Mouse (Mus musculus): ENCODE results near the gene Bloc1s5.

Bloc1s5 gene

GRCm38 (mm10) chr13:38616887-38617286, 18.0 kb downstream of the Bloc1s5 start:
- no peak for DNase-seq

- DNase-seq, result no peak
Observed at GRCm38 (mm10) chr13:38615656-38616055, 19.3 kb downstream of the Bloc1s5 start.

GRCm38 (mm10) chr13:38614298-38614697, 20.6 kb downstream of the Bloc1s5 start:
- DNase-seq, result no peak

DNA sequence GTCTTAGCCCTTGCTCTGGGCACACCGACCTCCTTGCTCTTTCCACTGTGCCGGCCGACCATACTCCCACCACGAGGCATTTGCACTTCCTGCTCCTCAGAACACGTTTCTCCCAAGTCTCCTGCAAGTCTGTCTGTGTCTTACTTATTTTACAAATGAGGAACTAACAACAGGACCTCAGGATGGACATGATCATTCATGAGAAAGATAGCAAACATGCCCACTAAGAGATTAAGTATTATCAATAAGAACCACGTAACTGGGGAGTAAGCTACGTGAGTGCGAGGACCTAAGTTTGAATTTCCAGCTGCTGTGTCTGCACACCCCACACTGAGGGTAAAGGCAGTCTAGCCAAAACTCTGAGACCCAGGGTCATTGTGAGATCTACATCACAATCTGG, 21.3 kb downstream of the Bloc1s5 start:
- DNase-seq, result no peak

DNA sequence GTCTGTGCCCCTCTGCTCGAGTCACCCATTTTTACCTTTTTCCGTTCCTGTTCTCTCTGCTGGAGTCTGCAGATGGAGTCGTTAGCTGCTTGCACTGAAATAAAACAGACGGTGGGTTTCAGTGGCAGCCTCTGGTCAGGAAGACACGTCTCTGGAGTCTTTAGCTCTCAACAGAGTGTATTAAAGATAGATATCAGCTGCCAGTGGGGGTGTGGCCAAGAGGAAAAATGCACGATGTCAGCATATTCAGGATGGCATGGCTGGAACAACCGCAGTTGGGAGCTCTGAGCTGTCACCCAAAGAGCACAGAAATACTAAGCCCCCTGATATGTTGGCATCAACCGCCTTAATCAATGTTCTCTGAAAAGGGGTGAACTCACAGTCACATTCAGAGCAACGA, 22.3 kb downstream of the Bloc1s5 start:
- no peak for DNase-seq

- no peak for DNase-seq
Observed at GRCm38 (mm10) chr13:38612179-38612578, 22.7 kb downstream of the Bloc1s5 start.

DNA sequence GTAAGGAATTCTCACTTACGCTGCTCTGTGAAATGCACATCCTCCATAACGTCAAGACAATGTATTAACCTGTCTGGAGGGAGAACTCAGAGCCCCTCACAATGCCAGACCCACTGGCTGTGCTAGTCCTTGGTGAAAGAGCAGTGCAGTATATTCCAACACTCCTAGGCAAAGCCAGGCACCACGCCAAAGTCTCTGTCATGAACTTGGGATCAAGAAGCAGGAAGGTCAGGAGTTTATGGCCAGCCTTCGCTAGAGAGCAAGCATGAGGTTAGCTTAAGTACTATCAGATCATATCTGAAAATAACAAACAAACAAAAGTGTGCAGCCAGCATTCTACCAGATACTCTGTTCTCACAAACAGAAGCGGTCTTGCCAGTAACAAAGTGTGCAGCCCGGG, 24.6 kb downstream of the Bloc1s5 start:
- peak; percentile 79 to 86 for DNase-seq

GRCm38 (mm10) chr13:38607130-38607529, 27.8 kb downstream of the Bloc1s5 start:
- DNase-seq, result no peak

GRCm38 (mm10) chr13:38605353-38605752, 29.6 kb downstream of the Bloc1s5 start:
- no peak for DNase-seq

DNA sequence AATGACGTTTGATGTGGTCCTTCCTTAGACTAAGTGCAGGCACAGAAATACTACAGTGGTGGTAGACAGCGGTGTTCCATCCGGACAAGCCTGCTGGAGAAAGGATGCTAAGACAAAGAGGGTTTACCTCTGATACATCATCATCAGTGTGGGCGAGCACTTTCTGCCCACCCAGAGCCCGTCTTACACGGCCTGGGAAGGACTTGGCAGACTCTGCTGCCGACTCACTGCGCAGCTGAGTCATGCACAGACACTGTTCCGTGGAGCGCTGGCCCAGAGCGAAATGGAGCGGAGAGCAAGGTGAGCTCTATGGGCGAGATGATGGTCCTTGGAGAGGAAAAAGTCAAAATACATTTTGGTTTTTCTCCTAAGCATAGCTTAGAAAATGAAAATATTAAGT, 31.9 kb downstream of the Bloc1s5 start:
- DNase-seq, result no peak

- DNase-seq, result no peak
Observed at GRCm38 (mm10) chr13:38602243-38602832, 32.6 kb downstream of the Bloc1s5 start.

DNA sequence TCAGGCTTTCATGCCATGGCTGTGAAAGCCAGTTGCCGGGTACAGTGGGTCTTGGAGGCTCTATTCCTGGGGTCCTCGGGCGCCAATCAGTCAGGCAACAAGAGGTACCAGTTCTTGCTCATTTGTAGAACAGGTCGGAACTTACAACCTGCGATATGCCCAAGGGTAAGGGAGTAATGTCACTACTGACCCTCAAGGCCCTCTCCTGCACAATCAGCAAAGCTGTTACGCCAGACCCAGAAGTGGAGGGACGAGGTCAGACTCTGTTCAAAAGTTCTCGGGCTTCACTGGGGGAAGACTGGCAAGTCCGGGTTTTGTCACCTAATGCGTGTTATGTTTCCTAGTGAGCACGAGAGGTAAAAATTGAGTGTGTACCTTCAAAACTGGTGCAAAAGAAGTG, 34.1 kb downstream of the Bloc1s5 start:
- DNase-seq, result no peak

GRCm38 (mm10) chr13:38597076-38597475, 37.8 kb downstream of the Bloc1s5 start:
- DNase-seq, result no peak

GRCm38 (mm10) chr13:38596461-38596860, 38.4 kb downstream of the Bloc1s5 start:
- DNase-seq, result peak; percentile 50 to 55

DNA sequence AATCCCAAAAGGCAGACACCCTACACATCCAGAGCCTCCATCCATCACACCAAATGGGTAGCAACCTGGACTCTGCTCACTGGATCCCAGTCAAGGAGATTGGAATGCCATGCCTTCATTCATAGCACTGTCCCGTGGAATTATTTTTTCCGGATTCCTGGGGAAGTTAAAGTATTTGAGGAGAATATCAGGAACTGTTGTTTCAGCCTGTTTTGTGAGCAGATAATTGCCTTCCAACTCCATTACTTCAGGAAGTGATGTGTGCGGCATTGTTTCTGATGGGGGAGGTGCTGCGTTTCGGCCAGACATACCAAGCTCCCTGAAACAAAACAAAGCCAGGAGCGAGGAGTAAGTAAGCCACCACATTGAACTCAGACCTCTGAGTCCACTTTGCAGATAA, 41.8 kb downstream of the Bloc1s5 start:
- DNase-seq, result peak; percentile 35 to 65

GRCm38 (mm10) chr13:38587350-38587749, 47.6 kb downstream of the Bloc1s5 start:
- no peak for DNase-seq

DNA sequence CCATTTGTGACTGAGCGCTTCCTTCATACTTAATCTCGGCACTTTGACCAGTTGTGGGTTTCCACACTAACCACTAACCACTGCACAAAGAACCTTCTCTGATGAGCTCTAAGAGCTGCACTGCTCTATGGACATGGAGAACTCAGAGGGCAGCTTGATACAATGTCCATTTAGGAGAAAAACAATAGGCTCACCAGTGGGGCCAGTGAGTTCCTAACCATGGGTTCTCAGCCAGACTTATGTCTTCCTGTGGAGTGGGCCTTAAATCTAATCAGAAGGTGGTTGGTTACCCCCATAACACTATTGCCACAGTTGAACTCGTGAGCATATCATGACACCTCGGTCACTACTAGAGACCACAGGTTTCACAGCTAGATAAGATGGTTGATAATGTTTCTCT, 48.5 kb downstream of the Bloc1s5 start:
- DNase-seq, result no peak

- peak; percentile 21 to 46 for DNase-seq
Observed at GRCm38 (mm10) chr13:38582768-38583167, 52.1 kb downstream of the Bloc1s5 start.

- peak; percentile 85 to 87 for DNase-seq
Observed at GRCm38 (mm10) chr13:38580601-38581457, 54.1 kb downstream of the Bloc1s5 start.

DNA sequence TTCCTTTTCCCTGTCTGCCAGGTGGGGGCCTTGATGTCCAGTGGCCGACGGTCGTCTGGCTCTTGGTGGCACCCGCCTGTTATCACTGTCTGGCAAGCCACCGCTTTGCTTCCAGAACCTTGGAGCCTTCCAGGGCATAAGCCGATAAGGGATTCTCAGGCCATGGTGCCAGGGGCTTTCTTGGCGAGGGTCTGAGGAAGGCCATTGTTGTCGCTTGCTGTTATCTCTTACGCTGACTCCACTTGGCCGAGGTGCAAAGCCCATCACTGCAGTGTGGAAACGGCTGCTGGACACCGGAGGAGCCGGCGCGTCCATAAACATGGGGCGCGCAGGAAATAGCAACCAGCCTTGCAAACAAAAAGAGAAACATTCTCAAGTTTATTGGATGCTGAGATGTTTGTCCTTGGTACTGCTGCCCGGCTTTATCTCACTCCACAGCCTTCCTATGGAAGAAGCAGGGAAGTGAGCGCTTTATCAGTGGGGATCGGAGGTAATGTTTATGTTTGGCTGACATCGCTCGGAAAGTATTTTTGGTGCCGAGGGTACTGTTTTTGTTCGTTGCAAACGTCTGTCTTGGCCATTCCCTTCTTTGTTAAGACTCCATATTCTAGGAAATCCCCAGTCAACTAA, 54.8 kb downstream of the Bloc1s5 start:
- DNase-seq, result no peak

DNA sequence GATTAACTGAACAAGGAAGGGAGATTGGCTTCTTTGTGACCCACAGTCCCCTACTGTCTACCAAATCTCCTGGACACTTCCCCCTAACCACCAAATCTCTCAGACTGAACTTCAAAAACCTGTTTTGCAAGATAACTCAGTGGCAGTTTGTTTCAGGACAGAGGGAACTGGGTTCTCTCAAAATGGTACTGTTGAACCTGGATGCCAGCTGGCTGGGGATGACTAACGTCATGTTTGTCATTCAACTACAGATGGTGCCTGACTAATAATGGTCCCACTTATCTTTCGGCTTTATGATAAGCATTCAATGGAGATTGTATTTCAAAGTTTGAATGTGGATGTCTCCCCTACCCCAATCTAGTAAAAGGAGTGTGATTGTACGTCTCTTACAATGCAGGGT, 60.2 kb downstream of the Bloc1s5 start:
- no peak for DNase-seq

- no peak for DNase-seq
Observed at GRCm38 (mm10) chr13:38573281-38573680, 61.6 kb downstream of the Bloc1s5 start.

DNA sequence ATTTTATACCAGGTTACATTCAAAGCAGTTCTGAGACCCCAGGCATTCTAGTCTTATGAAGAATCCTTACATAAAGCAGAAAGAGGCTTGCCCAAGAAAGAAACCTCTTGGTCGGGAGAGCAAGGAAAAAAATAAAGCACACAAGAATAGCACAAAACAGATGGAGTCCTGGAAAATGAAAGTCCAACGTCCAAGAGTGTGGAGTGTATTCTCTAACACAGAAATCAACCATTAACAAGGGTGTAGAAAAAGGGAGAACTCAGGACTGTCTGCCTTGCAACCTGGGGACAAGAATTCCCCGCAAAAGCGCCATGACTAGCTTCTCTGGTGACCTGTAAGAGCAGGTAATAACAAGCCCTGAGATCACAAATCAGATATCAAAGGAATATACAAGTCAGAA, 69.7 kb downstream of the Bloc1s5 start:
- peak; percentile 25 to 57 for DNase-seq

DNA sequence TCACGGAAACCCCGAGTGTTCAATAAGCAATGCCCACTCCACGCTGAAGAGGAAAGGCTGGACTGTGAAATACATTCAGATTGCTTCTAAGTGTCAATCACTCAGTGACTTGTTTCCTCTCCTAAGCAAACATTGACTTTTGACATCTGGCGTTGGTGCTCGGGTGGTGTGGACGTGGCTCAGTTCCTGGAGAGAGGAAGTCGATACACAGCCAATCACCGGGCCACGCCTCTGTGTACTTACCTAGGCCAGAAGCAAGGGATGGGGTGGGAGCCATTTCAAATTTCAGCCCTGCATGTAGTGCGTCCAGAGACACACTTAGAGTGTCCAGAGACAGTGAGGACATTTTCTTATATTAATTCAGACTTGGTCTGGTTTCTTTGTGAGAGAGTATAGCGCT, 80.3 kb downstream of the Bloc1s5 start:
- no peak for DNase-seq
